In the genomic region with DNA sequence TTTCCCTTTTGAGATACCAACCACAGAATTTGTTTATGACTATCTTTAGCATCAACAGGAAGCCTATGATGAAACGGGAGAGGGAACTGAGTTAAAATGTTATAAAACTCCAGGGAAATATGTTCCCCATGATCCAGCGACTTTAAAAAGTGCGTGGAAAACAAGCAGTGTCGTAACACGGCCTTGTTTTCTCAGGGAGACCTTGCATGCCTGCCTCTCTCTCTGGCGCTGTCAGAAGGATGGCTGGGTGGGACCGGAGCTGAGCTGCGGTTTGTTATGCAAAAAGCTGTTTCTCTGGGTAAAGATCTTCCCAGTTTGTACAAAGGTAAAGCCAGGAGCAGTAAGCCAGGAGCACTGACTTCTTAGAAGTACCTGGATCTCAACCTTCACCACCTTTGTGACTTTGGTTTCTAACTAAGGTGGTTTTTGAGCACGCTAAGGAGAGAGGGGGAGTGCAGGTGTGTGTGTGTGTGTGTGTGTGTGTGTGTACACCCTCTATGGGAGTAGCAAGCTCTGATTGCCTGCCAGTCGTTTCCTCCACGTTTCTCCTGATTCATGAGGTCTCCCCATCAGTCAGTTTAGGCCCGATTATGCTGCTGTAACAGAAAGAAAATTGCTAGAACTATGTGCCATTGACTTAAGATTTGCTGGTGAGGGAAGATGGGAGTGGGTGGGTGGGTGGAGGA, we compare ENCODE assay signal across 9 mouse cellular contexts.
DNase-seq lines count a peak whose midpoint lies in the region; ATAC-seq lines count a peak whose summit lies in the region.
"Had no signal": no experiment of that assay in that cellular context is flagged by ENCODE, and none has a peak within 500 bp of the region (broad histone marks: within the 10 kb centered on the region; RNA-seq: fewer than 3 reads in every experiment).

No protein-coding gene starts in this region.

- no peaks in the 10 kb centered on the region for H3K36me3 ChIP-seq in liver, embryonic 15.5 days (replicated peaks)
- H3K36me3 ChIP-seq in hindbrain, embryonic 11.5 days (ENCODE audit: control insufficient read depth, insufficient read depth, low read length) = no peaks in the 10 kb centered on the region
- H3K36me3 ChIP-seq: midbrain, embryonic 12.5 days had no signal

- 0 out of 2 replicates have a peak, but pooled peaks cover 4% of the 10 kb centered on the region for H3K4me1 ChIP-seq in liver, embryonic 15.5 days (replicated peaks)
- no peaks in the 10 kb centered on the region for H3K4me1 ChIP-seq in hindbrain, embryonic 11.5 days (replicated peaks; ENCODE audit: control insufficient read depth, insufficient read depth, low read length)
- H3K4me1 ChIP-seq: midbrain, embryonic 12.5 days had no signal

- H3K27me3 ChIP-seq in liver, embryonic 15.5 days = no peaks in the 10 kb centered on the region
- H3K27me3 ChIP-seq in hindbrain, embryonic 11.5 days (ENCODE audit: control insufficient read depth, insufficient read depth, low read length) = no peaks in the 10 kb centered on the region
- H3K27me3 ChIP-seq: midbrain, embryonic 12.5 days had no signal

- 10% methylated on average over 12 of the region's 12 CpGs for WGBS in liver, embryonic 15.5 days (ENCODE audit: insufficient replicate concordance)
- WGBS in hindbrain, embryonic 11.5 days = 27% methylated on average over 12 of the region's 12 CpGs

- no peak overlapping the region for H3K27ac ChIP-seq in liver, embryonic 15.5 days (replicated peaks)
- no peak overlapping the region for H3K27ac ChIP-seq in hindbrain, embryonic 11.5 days (ENCODE audit: low read depth, low read length)
- H3K27ac ChIP-seq: midbrain, embryonic 12.5 days had no signal

- no peak overlapping the region for H3K4me3 ChIP-seq in liver, embryonic 15.5 days (replicated peaks)
- no peak overlapping the region for H3K4me3 ChIP-seq in hindbrain, embryonic 11.5 days (ENCODE audit: low read depth, low read length)
- H3K4me3 ChIP-seq: midbrain, embryonic 12.5 days had no signal

- no peak overlapping the region for H3K4me2 ChIP-seq in liver, embryonic 15.5 days
- no peak overlapping the region for H3K4me2 ChIP-seq in hindbrain, embryonic 11.5 days (replicated peaks; ENCODE audit: low read depth, low read length)
- H3K4me2 ChIP-seq: midbrain, embryonic 12.5 days had no signal

- H3K9me3 ChIP-seq in liver, embryonic 15.5 days (replicated peaks) = no peaks in the 10 kb centered on the region
- H3K9me3 ChIP-seq in hindbrain, embryonic 11.5 days (ENCODE audit: control insufficient read depth, low read length) = no peaks in the 10 kb centered on the region
- H3K9me3 ChIP-seq: midbrain, embryonic 12.5 days had no signal

- DNase-seq in CD4-positive helper T cell, adult 2 months (ENCODE audit: low read depth, low spot score) = peak; percentile 85
- DNase-seq in NIH3T3 (ENCODE audit: low read depth) = peak; percentile 37
- peak; percentile 56 to 64 for DNase-seq in spleen, adult 18-20 months
- no peak for DNase-seq in frontal cortex, postnatal 14 days (ENCODE audit: low spot score in 2 of 2)
- no peak for DNase-seq in hindbrain, embryonic 11.5 days (ENCODE audit: low spot score)
- no peak for DNase-seq in gastrocnemius, postnatal 4 days (ENCODE audit: low spot score in 2 of 2)
- DNase-seq: right cerebral cortex, postnatal 14 days had no signal

- no peak overlapping the region for H3K9ac ChIP-seq in liver, embryonic 15.5 days
- H3K9ac ChIP-seq in hindbrain, embryonic 11.5 days (ENCODE audit: low read depth, low read length) = no peak overlapping the region
- H3K9ac ChIP-seq: midbrain, embryonic 12.5 days had no signal

- ATAC-seq in liver, embryonic 15.5 days (ENCODE audit: insufficient read depth) = peak; percentile 22; the same call in 1 of the 2 replicates
- no peak for ATAC-seq in hindbrain, embryonic 11.5 days (ENCODE audit: low FRiP score)

Comparison
In these comparisons a context has a peak if more than half of its experiments do, and no peak if none do; other contexts are left out.
1. DNase-seq: peak in CD4-positive helper T cell, adult 2 months (single experiment), NIH3T3 (single experiment) and spleen, adult 18-20 months (2 of 2); none in frontal cortex, postnatal 14 days (0 of 2), hindbrain, embryonic 11.5 days (single experiment) and gastrocnemius, postnatal 4 days (0 of 2).